Mouse (Mus musculus) CH12.LX (cell line): ENCODE measurements around the gene Bap1.
A peak's percentile ranks its signal among the peaks of the same experiment; 100 is the strongest.

ENCODE experiments used
- CTCF ChIP-seq, 2 experiments: IDR thresholded peaks in 1 of 2; conservative IDR thresholded peaks in 1 of 2; 2 replicates each; pipeline ENCODE4 v1.5.1; 2011 to 2012; ENCODE audit warnings: low read depth in 2 of 2, low read length in 2 of 2, improper control_type of control experiment in 1 of 2, inconsistent platforms in 1 of 2, mild to moderate bottlenecking in 1 of 2, moderate library complexity in 1 of 2
- E2F4 ChIP-seq: IDR thresholded peaks from 2 replicates; pipeline ENCODE4 v1.6.1; 2011; ENCODE audit warnings: low read depth, low read length, improper control_type of control experiment; ENCODE audit not compliant: insufficient replicate concordance
- EP300 ChIP-seq: IDR thresholded peaks from 2 replicates; pipeline ENCODE4 v1.6.1; 2011; ENCODE audit warnings: low read length, improper control_type of control experiment
- GABPA ChIP-seq: IDR thresholded peaks from 2 replicates; pipeline ENCODE4 v1.6.1; 2012; ENCODE audit warnings: low read depth, low read length, improper control_type of control experiment, inconsistent platforms; ENCODE audit not compliant: insufficient replicate concordance
- HCFC1 ChIP-seq: IDR thresholded peaks from 2 replicates; pipeline ENCODE4 v1.6.1; 2012; ENCODE audit warnings: low read depth, mild to moderate bottlenecking, inconsistent platforms, low read length, improper control_type of control experiment
- IRF4 ChIP-seq: IDR thresholded peaks from 2 replicates; pipeline ENCODE4 v1.6.1; 2014; ENCODE audit warnings: low read depth, mild to moderate bottlenecking, inconsistent platforms, low read length, improper control_type of control experiment
- JUND ChIP-seq: conservative IDR thresholded peaks from 2 replicates; pipeline ENCODE4 v1.6.1; 2011; ENCODE audit warnings: low read depth, low read length, improper control_type of control experiment
- MAX ChIP-seq: IDR thresholded peaks from 2 replicates; pipeline ENCODE4 v1.6.1; 2011; ENCODE audit warnings: low read length, improper control_type of control experiment
- MAZ ChIP-seq: IDR thresholded peaks from 2 replicates; pipeline ENCODE4 v1.6.1; 2012; ENCODE audit warnings: low read depth, mild to moderate bottlenecking, inconsistent platforms, low read length, improper control_type of control experiment, moderate library complexity
- POLR2A ChIP-seq: IDR thresholded peaks from 2 replicates; pipeline ENCODE4 v1.6.1; 2011; ENCODE audit warnings: low read depth, mild to moderate bottlenecking, improper control_type of control experiment, low read length
- RAD21 ChIP-seq: IDR thresholded peaks from 2 replicates; pipeline ENCODE4 v1.6.1; 2011; ENCODE audit warnings: low read depth, mild to moderate bottlenecking, low read length, improper control_type of control experiment, moderate library complexity
- ZC3H11A ChIP-seq: IDR thresholded peaks from 2 replicates; pipeline ENCODE4 v1.6.1; 2012; ENCODE audit warnings: low read depth, mild to moderate bottlenecking, inconsistent platforms, low read length, improper control_type of control experiment

DNA sequence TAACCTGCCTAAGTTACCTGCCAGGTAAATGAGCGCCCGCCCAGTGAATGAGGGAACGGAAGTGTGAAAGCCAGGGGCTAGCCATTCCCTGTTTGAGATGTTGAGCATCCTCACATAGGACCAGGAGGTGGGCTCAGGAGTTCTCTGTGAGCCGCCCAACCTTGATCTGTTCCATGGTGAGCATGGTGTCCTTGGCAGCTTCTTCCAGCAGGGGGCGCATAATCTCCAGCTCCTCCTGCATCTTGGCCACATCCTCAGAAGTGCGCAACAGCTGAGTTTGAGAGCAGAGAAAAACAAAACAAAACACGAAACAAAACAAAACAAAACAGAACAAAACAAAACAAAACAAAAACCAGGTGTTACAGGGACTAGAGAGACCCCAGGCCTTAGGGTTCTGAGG, 20.9 kb downstream of the Bap1 start:
- TF ChIP-seq CTCF (conservative IDR thresholded peaks at IDR 0.05 in 1 of 2, IDR thresholded peaks at IDR 0.05 in 1 of 2; ENCODE audit: low read depth in 2 of 2, low read length in 2 of 2) (peak; percentile 86 to 93), JUND (no peak), E2F4 (no peak), IRF4 (no peak), RAD21 (peak; percentile 82), EP300 (no peak), POLR2A (no peak), GABPA (no peak), MAZ (no peak), ZC3H11A (peak; percentile 57), HCFC1 (no peak), MAX (no peak)
